Mouse (Mus musculus) testis, adult 2 months (tissue): ENCODE data around the gene S100a6.

Experiments
- CTCF ChIP-seq: fragments of 200-500 bp; IDR thresholded peaks from 2 replicates; pipeline ENCODE4 v1.5.1; 2012; ENCODE audit warnings: low read depth, mild to moderate bottlenecking, inconsistent platforms, low read length, moderate library complexity; ENCODE audit not compliant: control insufficient read depth, insufficient read depth, insufficient replicate concordance
- POLR2A ChIP-seq: fragments of 200-500 bp; IDR thresholded peaks from 2 replicates; pipeline ENCODE4 v1.6.1; 2012; ENCODE audit warnings: low read depth, mild to moderate bottlenecking, inconsistent platforms, low read length, moderate library complexity; ENCODE audit not compliant: control insufficient read depth

DNA sequence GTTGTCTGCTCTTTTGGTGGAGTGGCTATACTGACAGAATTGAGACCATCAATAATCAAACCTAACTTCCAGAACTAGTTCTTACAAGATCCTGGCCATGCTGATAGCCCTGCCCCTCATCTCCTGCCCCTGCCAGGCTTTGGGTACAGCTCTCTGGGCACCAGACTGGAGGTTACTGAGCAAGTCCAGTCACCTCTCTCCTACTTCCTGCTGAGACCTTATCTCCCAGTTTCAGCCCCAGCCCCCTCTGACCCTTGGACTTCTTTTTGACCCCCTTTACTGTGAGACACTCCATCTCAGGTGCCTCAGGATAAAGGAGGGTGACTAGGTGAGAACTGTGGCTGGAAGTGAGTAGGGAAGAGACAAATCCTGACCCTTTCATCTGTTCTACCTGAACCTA, 3.6 kb upstream of the S100a6 start:
- TF ChIP-seq POLR2A, result no peak
- TF ChIP-seq CTCF, result no peak
